Mouse (Mus musculus) CH12F3 (cell line): Measurements from ENCODE around the gene Spen.
"Not testable (repeated sequence)": the region's sequence is repeated elsewhere in the genome, so short reads cannot be mapped to it uniquely, and the experiment has no call there.

Experiments used
- in situ Hi-C: fragments of 300-500 bp; cut with MboI; formaldehyde crosslinking; loops from 2 replicates; pipeline ENCODE4 v1.14.3; 2020; ENCODE audit warnings: low sequenced_read_pairs

The Spen gene

DNA sequence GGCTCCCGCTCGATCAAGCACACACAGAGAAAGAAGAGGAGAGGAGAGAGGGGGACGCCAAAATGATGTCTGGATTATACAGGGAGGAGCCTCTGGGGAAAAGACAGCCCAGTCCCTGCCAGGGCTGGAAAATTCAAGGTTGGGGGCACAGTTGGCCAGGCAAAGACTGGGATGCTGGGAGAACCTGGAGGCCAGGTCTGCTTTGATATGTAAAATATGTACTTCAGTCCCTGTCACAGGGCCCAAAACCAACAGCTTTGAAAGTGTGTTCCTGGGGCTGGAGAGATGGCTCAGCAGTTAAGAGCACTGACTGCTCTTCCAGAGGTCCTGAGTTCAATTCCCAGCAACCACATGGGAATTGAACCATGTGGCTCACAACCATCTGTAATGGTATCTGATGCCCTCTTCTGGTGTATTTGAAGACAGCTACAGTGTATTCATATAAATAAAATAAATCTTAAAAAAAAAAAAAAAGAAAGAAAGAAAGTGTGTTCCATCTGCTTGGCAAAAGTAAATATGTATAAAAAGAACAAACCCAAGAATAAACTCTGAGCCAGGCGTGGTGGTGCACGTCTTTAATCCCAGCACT, 23.0 kb upstream of the Spen start:
- in situ Hi-C loops = not testable (repeated sequence)

DNA sequence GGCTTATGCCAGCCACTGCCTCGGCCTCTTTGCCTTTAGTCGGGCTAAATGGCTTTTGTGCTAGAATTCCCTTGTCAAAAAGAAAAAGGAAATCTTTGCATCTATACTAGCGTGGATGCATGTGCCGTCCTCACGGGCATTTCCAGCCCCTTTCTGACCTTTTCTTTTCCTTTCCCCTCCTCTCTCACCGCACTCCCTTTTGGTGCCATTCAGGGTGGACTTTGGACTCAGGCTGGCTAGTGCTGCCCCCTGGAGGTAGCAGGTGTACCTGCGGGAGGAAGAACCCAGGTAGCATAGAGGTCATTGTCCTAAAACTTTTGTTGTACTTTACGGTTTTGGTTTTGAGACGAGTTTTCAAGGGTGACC, 21.5 kb upstream of the Spen start:
- in situ Hi-C loops = no loop called here

DNA sequence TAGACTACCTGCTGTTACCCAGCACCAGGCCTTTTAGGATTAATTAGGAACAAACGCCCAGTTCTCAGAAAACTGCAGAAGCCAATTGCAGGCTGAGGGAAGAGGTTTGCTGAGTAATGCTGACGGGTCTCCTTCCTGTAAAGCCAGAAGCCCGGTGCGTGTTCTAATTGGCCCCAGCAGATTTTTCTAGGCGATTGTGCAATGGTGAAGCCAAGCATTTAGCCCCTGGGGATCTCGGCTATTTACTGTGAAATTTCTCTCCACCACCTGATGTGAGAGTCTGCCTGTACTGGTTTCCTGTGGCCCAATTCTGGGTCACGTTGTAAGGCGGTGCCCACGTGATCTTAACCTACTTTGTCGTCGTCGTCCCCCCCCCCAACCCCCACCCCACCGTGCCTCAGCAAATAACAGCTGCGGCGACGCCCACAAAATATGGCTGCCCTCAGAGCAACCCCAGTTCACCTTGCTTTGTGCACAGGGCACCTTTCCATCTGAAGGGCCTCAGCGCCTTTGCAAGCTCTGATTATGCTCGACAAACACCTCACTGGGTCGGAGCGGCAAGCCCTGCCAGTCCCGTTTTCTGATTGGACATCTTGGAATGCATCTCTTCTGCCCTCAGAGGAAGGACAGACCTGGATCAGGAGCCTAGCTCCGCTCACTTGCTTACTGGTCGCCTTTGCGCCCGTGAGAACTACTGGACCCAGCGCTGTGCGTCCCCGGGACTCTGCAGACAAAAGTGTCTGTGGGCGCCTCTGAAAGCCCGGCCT, 20.9 kb upstream of the Spen start:
- in situ Hi-C loops = no loop called here

DNA sequence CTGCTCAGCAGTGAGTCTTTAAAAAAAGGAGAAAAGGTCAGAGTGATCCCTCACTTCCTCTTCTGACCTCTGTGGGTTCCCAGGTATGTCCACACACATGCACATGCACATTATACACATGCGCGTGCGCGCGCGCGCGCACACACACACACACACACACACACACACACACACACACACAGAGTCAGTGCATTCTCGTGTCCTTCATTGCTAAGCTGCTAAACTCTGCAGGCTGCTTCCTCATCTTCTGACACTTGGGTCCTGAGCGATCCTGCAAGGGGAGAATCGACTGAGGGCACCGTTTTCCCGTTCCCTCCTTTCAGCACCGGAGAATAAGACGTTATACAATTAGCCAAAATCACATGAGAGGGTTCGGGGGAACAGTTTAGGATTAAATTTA, 20.3 kb upstream of the Spen start:
- in situ Hi-C loops = no loop called here

DNA sequence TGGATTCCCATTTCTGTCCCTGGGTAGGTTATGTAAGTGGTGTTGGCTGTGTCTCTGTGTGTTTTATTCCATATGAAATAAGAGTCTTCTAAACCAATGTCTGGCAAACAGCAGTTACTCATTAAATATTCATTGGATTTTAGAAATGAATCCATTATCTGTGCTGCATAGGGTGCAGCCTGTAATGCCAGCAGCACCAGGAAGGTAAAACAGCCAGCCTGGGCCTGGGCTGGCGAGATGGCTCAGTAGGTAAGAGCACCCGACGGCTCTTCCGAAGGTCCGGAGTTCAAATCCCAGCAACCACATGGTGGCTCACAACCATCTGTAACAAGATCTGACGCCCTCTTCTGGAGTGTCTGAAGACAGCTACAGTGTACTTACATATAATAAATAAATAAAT, 17.8 kb upstream of the Spen start:
- in situ Hi-C loops = not testable (repeated sequence)

DNA sequence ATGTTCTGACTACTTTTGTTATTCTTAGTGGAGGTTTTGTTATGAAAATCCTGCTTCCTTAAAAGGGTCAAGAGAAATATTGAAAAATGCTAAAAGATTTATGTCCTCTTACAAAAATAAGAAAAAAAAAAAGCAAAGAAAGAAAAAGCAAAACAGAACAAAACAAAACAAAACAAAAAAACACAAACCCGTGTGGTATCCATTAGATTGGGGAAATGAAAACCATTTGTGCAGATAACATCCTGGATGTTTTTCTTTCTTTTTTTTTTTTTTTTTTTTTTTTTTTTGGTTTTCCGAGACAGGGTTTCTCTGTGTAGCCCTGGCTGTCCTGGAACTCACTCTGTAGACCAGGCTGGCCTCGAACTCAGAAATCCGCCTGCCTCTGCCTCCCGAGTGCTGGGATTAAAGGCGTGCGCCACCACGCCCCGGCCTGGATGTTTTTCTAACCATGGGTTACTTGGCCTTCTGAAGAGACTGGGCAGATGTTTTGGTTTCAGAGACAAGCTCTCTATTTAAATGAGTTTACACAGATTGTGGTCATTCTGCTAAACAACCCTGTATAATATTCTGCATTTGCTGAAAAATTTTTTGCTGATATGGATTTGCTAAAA, 16.0 kb upstream of the Spen start:
- in situ Hi-C loops = not testable (repeated sequence)

DNA sequence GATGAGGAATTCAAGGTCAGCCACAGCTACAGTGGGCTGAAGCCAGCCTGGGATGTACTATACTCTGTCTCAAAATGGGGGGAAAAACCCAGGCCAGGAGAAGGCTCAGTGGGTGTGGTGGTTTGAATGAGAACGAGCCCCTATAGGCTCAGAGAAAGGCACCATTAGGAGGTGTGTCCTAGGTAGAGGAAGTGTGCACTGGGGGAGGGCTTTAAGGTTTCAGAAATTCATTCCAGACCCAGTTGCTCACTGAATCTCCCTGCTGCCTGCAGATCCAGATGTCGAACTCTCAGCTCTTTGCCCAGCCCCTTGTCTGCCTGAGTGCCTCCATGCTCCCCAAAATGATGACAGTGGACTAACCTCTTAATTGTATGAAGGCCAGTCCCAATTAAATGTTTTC, 14.1 kb upstream of the Spen start:
- in situ Hi-C loops = no loop called here

DNA sequence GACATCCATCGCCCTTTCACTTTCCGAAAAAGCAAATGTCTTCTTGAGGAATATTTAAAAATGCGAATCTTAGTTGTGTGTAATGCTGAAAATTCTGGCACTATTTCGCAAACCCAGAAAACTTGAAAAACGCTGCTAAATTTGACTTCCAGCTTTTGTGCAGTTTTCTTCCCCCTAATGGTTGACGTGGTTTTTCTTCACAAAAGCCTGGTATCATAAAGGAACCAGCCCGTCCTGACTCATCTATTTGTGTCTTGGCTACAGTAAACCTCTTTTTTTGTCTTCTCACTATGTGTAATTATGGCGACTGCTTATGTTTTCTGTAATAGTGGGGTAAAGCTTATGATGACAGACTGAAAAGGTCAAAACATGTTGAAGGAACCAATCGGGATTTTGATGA, 8.9 kb upstream of the Spen start:
- in situ Hi-C loops = no loop called here

DNA sequence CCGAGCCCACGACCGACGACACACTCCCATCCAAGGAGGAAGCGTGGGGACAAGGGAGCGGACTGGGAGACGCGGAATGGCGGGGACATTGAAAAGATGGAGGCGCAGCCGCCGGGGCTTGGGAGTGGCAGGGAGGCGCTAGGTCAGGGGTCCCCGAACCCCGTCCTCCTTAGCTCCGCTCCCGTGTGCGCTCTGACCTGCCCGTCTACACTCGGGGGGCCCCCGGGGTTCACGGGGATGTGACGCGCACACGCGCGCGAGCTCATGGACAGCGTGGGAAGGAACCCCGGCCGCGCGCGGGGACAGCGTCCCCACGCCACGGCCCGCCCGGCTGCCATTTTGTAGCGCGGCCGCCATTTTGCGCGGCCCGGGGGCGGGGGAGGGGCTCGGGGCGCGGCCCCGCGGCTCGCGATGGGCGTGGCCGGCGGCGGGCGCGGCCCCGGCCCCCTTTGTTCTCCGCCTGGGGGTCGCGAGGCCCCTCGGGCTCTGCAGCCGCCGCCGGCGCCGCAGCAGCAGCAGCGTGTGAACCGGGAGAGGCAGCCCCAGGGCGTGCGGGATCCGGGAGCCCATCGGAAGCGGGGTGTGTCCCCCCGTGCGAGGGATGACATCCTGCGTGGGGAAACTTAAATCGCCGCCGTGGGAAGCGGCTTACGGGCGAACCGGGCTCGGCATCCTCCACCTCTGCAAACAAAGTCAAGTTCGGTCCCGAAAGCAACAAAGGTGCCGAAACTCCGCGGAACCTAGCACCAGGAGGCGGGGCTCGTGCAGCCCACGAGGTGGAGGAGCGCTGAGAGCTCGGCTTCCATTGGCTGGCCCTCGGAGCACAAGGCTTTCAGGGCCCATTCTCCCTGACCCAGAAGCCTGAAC, 8.2 kb upstream of the Spen start:
- in situ Hi-C loops = no loop called here

DNA sequence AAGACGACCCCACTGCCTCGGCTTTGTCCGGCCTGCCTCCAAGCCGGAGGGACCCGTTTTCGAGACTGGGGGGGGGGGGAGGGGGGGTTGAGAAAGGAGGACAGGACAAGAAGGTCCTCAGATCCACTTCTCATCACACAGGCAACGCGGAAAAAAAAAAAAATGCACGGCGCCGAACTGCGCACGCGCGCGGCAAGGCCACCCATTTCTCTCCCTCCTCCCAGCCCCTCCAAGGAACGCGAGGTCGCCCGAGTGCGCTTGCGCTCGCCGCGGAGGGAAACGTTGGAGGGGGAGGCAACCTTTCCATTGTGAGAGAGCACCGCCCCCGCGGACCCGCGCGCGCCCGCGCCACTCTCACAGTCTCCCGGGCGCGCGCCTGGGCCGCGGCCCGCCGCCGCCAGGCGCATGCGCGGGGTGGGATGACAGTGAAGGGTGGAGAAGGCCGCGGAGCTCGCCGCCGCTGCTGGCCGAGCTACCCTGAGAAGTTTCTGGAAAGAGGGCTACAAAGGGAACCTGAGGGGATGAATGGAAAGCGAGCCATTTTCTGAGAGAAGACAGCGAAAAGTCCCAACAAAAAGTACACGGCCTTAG, 7.4 kb upstream of the Spen start:
- in situ Hi-C loops = no loop called here

DNA sequence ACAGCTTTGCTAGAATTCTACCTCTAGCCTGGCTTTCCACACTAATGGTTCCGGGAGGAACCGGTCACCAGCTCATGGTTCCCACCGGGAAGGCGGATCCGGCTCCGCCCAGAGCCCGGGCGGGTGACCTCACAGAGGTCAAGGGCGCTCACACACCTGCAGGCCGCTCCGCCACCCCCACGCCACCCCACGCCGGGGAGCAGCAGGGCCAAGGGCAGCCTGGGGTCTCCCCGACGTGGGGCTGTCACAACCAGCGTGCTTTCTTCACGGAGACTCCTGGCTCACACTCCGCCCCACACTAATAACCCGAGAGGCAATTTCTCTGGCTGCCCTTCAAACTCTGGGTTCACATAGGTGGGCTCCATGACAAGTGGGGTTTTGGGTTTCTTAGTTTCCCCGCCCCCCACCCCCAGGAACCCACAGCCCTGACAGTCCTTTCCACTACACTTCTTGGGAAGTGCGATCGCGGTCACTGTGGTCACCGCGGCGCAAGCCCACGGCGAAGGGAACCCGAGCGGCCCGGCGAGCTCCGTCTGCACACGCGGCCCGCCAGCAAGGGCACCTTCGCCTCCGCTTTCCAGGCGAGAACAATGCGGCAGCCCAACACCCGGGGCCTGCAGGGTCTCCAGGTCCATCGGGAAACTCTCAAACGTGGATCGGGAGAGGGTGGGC, 6.8 kb upstream of the Spen start:
- in situ Hi-C loops = no loop called here

DNA sequence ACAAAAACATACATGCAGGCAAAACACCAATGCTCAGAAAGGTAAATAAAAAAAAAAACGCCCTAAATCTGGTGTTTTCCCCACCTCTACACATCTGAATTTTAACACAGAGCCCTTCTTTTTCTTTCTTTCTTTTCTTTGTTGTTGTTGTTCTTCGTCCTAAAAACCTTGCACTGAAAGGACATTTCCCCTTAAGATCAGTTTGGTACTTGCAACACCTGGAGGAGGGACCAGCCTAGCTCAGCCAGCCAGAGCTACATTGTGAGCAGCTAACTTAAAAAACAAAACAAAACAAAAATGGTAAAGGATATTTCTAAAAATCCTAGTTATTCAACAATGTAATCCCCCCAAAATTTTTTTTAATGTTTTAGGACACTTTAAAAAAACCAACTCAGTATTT, 6.1 kb upstream of the Spen start:
- in situ Hi-C loops = no loop called here

DNA sequence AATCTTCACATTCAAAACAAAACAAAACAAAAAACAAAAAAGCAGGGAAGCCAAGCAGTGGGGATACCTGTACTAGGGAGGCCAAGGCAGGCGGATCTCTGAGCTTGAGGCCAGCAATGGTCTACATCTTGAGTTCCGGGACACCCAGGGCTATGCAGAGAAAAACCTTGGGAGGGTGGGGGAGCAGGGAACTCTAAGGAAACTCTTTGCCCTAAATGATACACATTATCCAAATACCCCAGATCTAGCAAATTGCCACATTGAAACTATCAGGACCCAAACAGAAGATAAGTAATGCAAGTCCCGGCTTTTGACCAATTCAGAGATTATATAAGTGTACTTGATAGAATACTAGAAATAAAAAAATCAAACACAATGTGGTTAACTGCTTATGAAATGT, 5.2 kb upstream of the Spen start:
- in situ Hi-C loops = no loop called here

DNA sequence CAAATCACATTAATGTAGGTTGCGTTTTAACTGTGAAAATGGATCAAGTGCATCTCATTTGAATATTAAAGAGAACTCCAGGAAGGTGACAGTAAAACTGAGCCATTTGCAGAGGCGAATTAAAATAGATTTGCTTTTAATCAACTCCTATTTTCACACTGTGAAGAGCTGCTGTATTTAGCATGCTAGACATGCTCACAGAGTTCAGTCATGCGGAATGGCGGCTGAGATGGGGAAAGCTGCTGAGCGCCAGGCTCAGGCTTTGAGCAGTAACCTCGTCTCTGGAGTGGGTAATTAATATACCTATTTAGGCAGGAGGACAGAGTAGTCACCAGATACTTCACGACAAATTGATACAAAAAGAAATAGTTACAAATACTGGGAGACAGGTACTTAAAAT, 3.5 kb upstream of the Spen start:
- in situ Hi-C loops = no loop called here

DNA sequence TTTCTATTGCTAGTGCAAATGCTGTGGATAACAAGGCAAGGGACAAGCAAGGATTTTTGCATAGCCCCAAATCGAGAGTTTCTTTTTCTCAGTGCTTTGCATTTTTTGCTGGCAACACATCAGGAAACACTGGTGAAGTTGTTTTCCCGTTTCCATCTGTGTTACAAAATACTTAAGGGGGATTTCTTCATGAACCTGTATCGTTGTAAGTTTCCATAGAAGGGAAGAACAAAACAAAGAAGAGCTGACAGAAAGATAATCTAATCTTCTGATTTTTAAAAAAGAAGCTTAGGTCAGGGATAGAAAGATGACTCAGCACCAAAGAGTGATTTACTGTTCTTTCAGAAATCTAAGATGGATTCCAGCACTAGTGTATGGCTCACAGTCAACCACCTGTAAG, 2.4 kb upstream of the Spen start:
- in situ Hi-C loops = no loop called here

DNA sequence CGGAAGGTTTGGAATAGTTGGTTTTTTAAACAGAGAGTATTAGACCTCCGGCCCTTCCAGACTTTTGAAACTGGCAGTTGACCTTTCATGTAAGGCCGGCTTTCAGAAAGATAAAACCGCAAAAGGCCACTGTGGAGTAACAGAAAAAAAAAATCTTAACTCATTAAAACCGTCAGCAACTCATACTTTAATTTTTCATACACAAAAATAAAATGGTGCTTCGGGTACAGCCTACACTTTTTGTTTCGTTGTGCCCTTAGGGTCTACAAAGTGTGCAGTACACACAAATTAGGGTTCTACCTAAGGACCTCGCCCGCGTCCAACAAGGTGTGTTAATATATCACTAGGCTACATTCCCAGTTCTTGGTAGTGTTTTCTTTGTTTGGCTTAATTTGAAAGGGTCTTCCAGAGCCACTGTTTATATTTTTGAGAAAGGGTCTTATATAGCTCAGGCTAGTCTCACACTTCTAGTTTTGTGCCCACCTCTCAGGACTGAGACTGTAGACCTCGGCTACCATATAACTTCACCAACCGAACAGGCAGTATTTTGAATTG, 893 bp upstream of the Spen start:
- in situ Hi-C loops = no loop called here

DNA sequence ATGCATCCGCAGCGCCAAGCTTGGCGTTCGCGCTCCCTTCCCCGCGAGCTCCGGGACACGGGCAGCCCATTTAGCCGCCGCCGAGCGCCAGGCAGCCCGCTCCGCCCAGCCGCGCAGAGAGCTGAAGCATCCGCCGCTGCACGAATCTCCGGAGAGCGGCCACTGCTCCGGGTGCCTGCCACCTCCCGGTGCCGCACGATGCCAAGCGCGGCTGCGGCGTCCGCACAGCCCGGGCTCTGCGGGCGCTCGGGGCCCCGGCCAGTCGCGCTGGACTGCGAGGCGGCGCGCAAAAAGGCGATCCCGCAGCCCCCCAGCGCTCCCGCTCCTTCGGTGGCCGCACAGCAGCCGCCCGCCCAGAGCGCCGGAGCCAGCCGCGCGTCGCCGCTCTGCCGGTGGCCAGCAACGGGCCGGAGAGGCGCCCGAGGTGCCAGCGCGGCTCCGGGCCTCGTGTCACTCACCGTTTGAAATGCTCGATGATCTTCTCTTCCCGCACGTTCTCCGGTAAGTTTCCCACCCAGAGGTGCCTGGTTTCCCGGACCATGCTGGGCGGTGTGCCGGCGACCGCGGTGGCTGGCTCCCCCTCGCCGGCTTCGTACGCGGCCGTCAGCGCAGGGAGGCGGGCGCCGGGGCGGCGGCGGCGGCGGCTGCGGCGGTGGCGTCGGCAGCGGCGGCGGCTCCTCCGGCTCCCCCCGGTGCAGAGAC, 540 bp downstream of the Spen start:
- in situ Hi-C loops = no loop called here

DNA sequence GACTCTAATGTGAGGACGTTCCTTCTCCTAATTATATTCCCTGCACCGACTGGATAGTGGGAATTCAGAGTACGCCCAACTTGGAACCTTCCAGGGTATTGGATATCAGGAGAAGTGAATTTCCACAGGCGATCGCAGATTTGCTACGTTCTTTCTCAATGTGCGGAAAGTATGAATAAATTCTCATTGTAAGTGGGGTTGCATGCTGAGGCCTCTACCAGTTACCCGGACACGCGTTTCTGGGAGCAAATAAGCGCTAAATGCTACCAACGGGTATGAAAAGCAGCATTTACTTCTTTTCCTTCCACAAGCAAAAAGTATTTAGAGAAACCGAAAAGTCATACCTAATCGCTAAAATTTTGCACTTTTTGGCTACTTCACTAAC, 1.2 kb downstream of the Spen start:
- in situ Hi-C loops = no loop called here

DNA sequence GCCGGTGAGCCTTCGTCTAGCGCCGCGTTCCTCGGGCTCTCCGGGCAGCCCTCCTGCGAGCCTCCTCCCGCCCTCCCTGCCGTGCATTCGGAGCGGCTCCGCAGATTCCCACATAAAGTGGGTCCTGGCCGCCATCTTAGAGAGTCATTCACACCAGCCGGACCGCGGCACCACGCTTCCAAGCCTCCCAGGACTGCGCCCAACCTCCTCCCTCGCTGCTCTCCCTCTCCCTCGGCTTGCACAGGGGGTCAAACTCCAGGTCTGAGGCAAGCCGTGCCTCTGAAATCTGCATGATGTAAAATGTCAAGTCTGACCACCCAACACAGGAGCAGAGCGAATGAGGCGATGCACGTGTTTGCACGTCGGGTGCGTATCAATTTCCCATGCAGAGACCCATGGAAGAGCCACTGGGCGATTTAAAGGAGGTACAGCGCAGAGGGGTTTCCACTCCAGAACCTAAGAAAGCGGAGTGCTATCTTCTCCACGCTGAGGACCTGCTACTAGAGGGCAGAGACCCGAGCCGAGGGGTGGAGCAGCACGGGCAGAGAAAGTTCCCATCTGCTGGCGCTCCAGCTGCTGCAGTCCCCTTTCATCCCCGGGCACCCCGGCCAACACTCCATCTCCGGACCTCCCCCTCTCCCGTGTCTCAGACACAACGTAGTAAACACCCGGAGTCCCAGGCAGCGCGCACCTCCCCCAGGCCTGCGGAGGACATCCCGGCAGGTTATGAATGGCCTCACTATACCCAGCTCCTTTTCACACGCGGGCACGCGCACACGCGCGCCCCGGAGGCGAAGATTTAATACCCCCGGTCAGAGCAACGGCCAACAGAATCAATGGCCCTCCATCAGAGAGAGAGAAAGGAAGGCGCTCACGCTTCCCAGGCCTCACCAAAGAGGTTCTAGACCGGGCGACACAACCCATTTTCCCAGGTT, 1.8 kb downstream of the Spen start:
- in situ Hi-C loops = no loop called here
